Mouse (Mus musculus) liver, postnatal 0 days (tissue): ENCODE data around the gene Uhrf1.

ENCODE experiments used
- CTCF ChIP-seq: sonication (generic); IDR thresholded peaks from 2 replicates; pipeline ENCODE4 v1.5.1; 2016; ENCODE audit warnings: antibody characterized with exemption, low read depth
- EP300 ChIP-seq: IDR thresholded peaks from 2 replicates; pipeline ENCODE4 v1.6.1; 2016; ENCODE audit warnings: antibody characterized with exemption, low read depth, mild to moderate bottlenecking

- TF ChIP-seq CTCF (peak; percentile 57), EP300 (no peak)
Measured at GRCm38 (mm10) chr17:56332987-56333386, 29.9 kb downstream of the Uhrf1 start.
